Comparison of ENCODE assay signal across 8 mouse cellular contexts in the genomic region with DNA sequence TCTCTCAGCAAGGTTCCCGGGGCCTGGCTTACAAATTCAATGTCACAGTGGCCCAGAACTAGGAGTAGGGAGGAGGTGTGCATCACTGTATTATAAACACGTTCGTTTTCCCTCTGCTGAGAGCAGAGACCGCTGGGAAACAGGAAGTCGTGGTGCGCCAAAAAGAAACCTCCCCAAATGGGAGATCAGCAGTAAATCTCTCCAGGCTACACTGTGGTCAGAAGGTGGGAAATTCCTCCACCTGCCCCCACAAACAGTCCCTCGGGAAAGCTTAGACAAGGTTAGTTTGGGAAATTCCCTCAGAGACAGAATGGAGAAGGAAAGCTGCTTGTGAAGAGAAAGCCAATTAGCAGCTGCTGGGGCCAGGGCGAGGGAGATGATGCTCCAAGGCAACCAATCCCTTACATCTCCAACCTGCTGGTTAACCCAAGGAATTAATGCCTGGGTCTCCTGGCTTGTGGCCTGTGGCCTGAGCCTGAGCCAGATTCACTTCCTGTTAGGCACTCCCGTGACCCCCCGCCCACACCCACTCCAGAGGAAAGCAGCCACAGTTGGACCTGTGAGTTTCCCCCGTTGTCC. TPM values are rescaled to one million over a fixed set of nuclear protein-coding genes. Genes with fewer than 3 reads are reported as not detected.
DNase-seq lines count a peak whose midpoint lies in the region; ATAC-seq and TF ChIP-seq lines count a peak whose summit lies in the region.

No protein-coding gene starts in this region.

- intact Hi-C loops in left cerebral cortex, postnatal 4 days (cut with DNase I) = no loop called here

- no peaks in the 10 kb centered on the region for H3K4me1 ChIP-seq in embryonic facial prominence, embryonic 11.5 days (ENCODE audit: control insufficient read depth, insufficient read depth, low read length)
- peaks cover 15% of the 10 kb centered on the region for H3K4me1 ChIP-seq in embryonic facial prominence, embryonic 10.5 days
- H3K4me1 ChIP-seq in heart, embryonic 15.5 days (replicated peaks) = peaks cover 22% of the 10 kb centered on the region
- H3K4me1 ChIP-seq in thymus, adult 2 months (replicated peaks; ENCODE audit: control insufficient read depth, insufficient read depth, low read length) = peaks cover 14% of the 10 kb centered on the region
- 0 out of 2 replicates have a peak, but pooled peaks cover 4% of the 10 kb centered on the region for H3K4me1 ChIP-seq in midbrain, postnatal 0 days (ENCODE audit: insufficient read depth, low read length)

- no peaks in the 10 kb centered on the region for H3K27me3 ChIP-seq in embryonic facial prominence, embryonic 11.5 days (ENCODE audit: control insufficient read depth, insufficient read depth, low read length)
- no peaks in the 10 kb centered on the region for H3K27me3 ChIP-seq in embryonic facial prominence, embryonic 10.5 days (replicated peaks; ENCODE audit: low read depth, poor library complexity, severe bottlenecking)
- H3K27me3 ChIP-seq in Patski = no peaks in the 10 kb centered on the region
- H3K27me3 ChIP-seq in heart, embryonic 15.5 days = no peaks in the 10 kb centered on the region
- no peaks in the 10 kb centered on the region for H3K27me3 ChIP-seq in thymus, adult 2 months (ENCODE audit: control insufficient read depth, insufficient read depth, low read length)
- no peaks in the 10 kb centered on the region for H3K27me3 ChIP-seq in midbrain, postnatal 0 days (ENCODE audit: insufficient read depth, low read length)

- no peak overlapping the region for H3K4me2 ChIP-seq in embryonic facial prominence, embryonic 11.5 days (ENCODE audit: low read depth, low read length)
- 0 out of 2 replicates have a peak overlapping the region, but pooled peaks have one; percentile 10 for H3K4me2 ChIP-seq in heart, embryonic 15.5 days
- no peak overlapping the region for H3K4me2 ChIP-seq in midbrain, postnatal 0 days (ENCODE audit: low read depth, low read length, poor library complexity, severe bottlenecking)

- no peaks in the 10 kb centered on the region for H3K36me3 ChIP-seq in embryonic facial prominence, embryonic 11.5 days (replicated peaks; ENCODE audit: control insufficient read depth, insufficient read depth, low read depth, low read length)
- H3K36me3 ChIP-seq in embryonic facial prominence, embryonic 10.5 days (replicated peaks) = no peaks in the 10 kb centered on the region
- H3K36me3 ChIP-seq in heart, embryonic 15.5 days = no peaks in the 10 kb centered on the region
- H3K36me3 ChIP-seq in thymus, adult 2 months (ENCODE audit: control insufficient read depth, insufficient read depth, low read length) = no peaks in the 10 kb centered on the region
- no peaks in the 10 kb centered on the region for H3K36me3 ChIP-seq in midbrain, postnatal 0 days (ENCODE audit: insufficient read depth, low read length)

- in situ Hi-C loops in Patski (cut with MboI; ENCODE audit: low pct_unique_long_range_greater_than_20kb) = no loop called here

- DNase-seq in embryonic facial prominence, embryonic 11.5 days (ENCODE audit: low spot score) = peak; percentile 10
- no peak for DNase-seq in embryonic facial prominence, embryonic 10.5 days (ENCODE audit: low spot score)
- DNase-seq in Patski (ENCODE audit: low read depth, low spot score) = peak; percentile 2
- DNase-seq in left cerebral cortex, postnatal 4 days = peak; percentile 21
- peak; percentile 16 for DNase-seq in mesoderm, embryonic 11.5 days (ENCODE audit: low read depth, low spot score)
- peak; percentile 37 for DNase-seq in thymus, adult 2 months
- no peak for DNase-seq in midbrain, postnatal 0 days (ENCODE audit: low spot score)

- WGBS in embryonic facial prominence, embryonic 11.5 days = 59% methylated on average over 11 of the region's 11 CpGs
- 65% methylated on average over 11 of the region's 11 CpGs for WGBS in embryonic facial prominence, embryonic 10.5 days
- WGBS in heart, embryonic 15.5 days = 39% methylated on average over 11 of the region's 11 CpGs
- WGBS in thymus, adult 2 months = 25% methylated on average over 11 of the region's 11 CpGs
- 58% methylated on average over 11 of the region's 11 CpGs for WGBS in midbrain, postnatal 0 days

- H3K9ac ChIP-seq in embryonic facial prominence, embryonic 11.5 days (replicated peaks; ENCODE audit: low read length) = no peak overlapping the region
- no peak overlapping the region for H3K9ac ChIP-seq in heart, embryonic 15.5 days
- no peak overlapping the region for H3K9ac ChIP-seq in midbrain, postnatal 0 days (replicated peaks; ENCODE audit: low read length, poor library complexity, severe bottlenecking)

- no peak for TF ChIP-seq CTCF in Patski (IDR thresholded peaks at IDR 0.05)
- TF ChIP-seq CTCF in thymus, adult 2 months (IDR thresholded peaks at IDR 0.05; ENCODE audit: borderline replicate concordance, control insufficient read depth, extremely low read depth, insufficient read depth, low read length, poor library complexity) = no peak
- no peak for TF ChIP-seq CTCF in midbrain, postnatal 0 days (IDR thresholded peaks at IDR 0.05)

- no peak overlapping the region for H3K27ac ChIP-seq in embryonic facial prominence, embryonic 11.5 days (replicated peaks; ENCODE audit: low read depth, low read length)
- H3K27ac ChIP-seq in embryonic facial prominence, embryonic 10.5 days (replicated peaks) = no peak overlapping the region
- H3K27ac ChIP-seq in heart, embryonic 15.5 days = no peak overlapping the region
- H3K27ac ChIP-seq in thymus, adult 2 months (ENCODE audit: control insufficient read depth, insufficient read depth, low read length) = no peak overlapping the region
- no peak overlapping the region for H3K27ac ChIP-seq in midbrain, postnatal 0 days (ENCODE audit: low read depth, low read length)

- H3K4me3 ChIP-seq in embryonic facial prominence, embryonic 11.5 days (ENCODE audit: low read depth, low read length) = no peak overlapping the region
- no peak overlapping the region for H3K4me3 ChIP-seq in embryonic facial prominence, embryonic 10.5 days
- no peak overlapping the region for H3K4me3 ChIP-seq in heart, embryonic 15.5 days
- peak overlapping the region; percentile 45 for H3K4me3 ChIP-seq in thymus, adult 2 months (ENCODE audit: control insufficient read depth, insufficient read depth, low read length)
- H3K4me3 ChIP-seq in midbrain, postnatal 0 days (ENCODE audit: low read depth, low read length) = no peak overlapping the region

- CTCF ChIA-PET in Patski (lab: Charles Lee) = no interaction called here

- no peak for ATAC-seq in embryonic facial prominence, embryonic 11.5 days (replicated peaks; ENCODE audit: insufficient number of reproducible peaks, low FRiP score, low TSS enrichment, low read depth)
- ATAC-seq in Patski = no peak
- no peak for ATAC-seq in heart, embryonic 15.5 days (replicated peaks; ENCODE audit: insufficient number of reproducible peaks, insufficient read depth, low FRiP score, low read depth)
- ATAC-seq in midbrain, postnatal 0 days (ENCODE audit: low FRiP score) = no peak

- POLR2A ChIA-PET in Patski (lab: Charles Lee) = interaction anchor here (0.6 kb wide), 1 partner anchor 862 kb away, joined by 3 read pairs; no protein-coding TSS in a partner anchor

- no peaks in the 10 kb centered on the region for H3K9me3 ChIP-seq in embryonic facial prominence, embryonic 11.5 days (replicated peaks; ENCODE audit: control insufficient read depth, low read length)
- peaks cover 3% of the 10 kb centered on the region; the same call in 1 of the 2 replicates for H3K9me3 ChIP-seq in embryonic facial prominence, embryonic 10.5 days
- no peaks in the 10 kb centered on the region for H3K9me3 ChIP-seq in heart, embryonic 15.5 days (replicated peaks)
- H3K9me3 ChIP-seq in midbrain, postnatal 0 days (ENCODE audit: low read length) = no peaks in the 10 kb centered on the region

- TF ChIP-seq POLR2A in thymus, adult 2 months (IDR thresholded peaks at IDR 0.05; ENCODE audit: control insufficient read depth, extremely low read depth, insufficient read depth, low read length, poor library complexity) = no peak

RNA-seq across cellular contexts. Expression of a gene that starts 57.2 kb away (rescaled TPM):
- polyA plus RNA-seq in embryonic facial prominence, embryonic 11.5 days (2014; fragmentation: Nextera tagmentation; extraction: Ambion mirVana) = 81.2 and 86.9 TPM in 2 replicates
- 63.9 and 68.7 TPM in 2 replicates for polyA plus RNA-seq in embryonic facial prominence, embryonic 10.5 days (2016; fragmentation: Nextera tagmentation; extraction: Ambion mirVana)
- 13.1 TPM for polyA plus RNA-seq in Patski (2021)
- polyA plus RNA-seq in heart, embryonic 15.5 days (2015; fragmentation: Nextera tagmentation; extraction: Ambion mirVana) = 19.0 and 24.9 TPM in 2 replicates
- 10 to 100 TPM; 69.3 to 72.1 TPM for total RNA-seq in left cerebral cortex, postnatal 4 days (2021)
- 53.4 and 80.4 TPM in 2 replicates for polyA plus RNA-seq in thymus, adult 2 months (2012; rRNA removed)
- total RNA-seq in midbrain, postnatal 0 days (2014; rRNA removed) = 37.3 and 44.8 TPM in 2 replicates
- 35.1 and 37.7 TPM in 2 replicates for polyA plus RNA-seq in midbrain, postnatal 0 days (2015; fragmentation: Nextera tagmentation; extraction: Ambion mirVana)

Comparison
In these comparisons a context has a peak if more than half of its experiments do, and no peak if none do; other contexts are left out.
1. DNase-seq: peak in embryonic facial prominence, embryonic 11.5 days (single experiment), Patski (single experiment), left cerebral cortex, postnatal 4 days (single experiment), mesoderm, embryonic 11.5 days (single experiment) and thymus, adult 2 months (single experiment); none in embryonic facial prominence, embryonic 10.5 days (single experiment) and midbrain, postnatal 0 days (single experiment).